8 mouse cellular contexts compared by ENCODE assay signal in the genomic region with DNA sequence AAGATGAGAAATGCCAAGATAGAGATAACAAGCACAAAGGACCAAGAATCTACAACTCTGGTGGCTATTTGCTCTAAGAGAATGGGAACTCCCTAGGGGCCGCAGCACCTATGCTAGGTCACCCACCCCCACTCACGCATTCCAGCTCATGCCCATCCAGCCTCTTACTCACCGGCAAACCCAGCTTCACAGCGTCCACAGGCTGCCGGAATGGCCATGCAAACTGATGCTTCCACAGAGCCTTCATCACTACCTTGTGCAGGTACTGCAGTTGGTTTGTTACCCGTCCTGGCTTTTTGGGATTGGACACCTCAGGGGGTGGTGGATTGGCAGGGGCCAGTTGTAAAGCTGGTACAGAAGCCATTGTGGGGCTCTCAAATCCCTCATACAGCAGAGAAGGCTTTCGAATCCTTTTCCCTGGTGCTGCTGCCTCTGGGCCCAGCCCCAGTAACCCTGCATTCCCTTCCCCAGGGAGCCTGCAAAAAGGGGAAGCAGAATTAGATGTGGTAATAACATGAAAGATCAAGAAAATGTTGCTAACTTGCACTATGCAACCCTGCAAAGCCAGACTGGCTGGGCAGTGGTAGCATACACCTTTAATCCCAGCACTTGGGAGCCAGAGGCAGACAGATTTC. TPM values are rescaled to one million over a fixed set of nuclear protein-coding genes. Genes with fewer than 3 reads are reported as not detected.
DNase-seq lines count a peak whose midpoint lies in the region; ATAC-seq and TF ChIP-seq lines count a peak whose summit lies in the region.

No protein-coding gene starts in this region.

- H3K36me3 ChIP-seq in forebrain, embryonic 11.5 days (ENCODE audit: control insufficient read depth, insufficient read depth, low read length): peaks cover 45% of the 10 kb centered on the region
- peaks cover 62% of the 10 kb centered on the region for H3K36me3 ChIP-seq in limb, embryonic 12.5 days
- H3K36me3 ChIP-seq in small intestine, adult 2 months (ENCODE audit: control insufficient read depth, insufficient read depth, low read length): peaks cover 66% of the 10 kb centered on the region

- no peak overlapping the region for H3K27ac ChIP-seq in forebrain, embryonic 11.5 days (ENCODE audit: low read depth, low read length)
- H3K27ac ChIP-seq in limb, embryonic 12.5 days: no peak overlapping the region
- no peak overlapping the region for H3K27ac ChIP-seq in small intestine, adult 2 months (ENCODE audit: insufficient read depth, low read depth, low read length)

- DNase-seq in cerebellum, adult 11 months: peak; percentile 23
- no peak for DNase-seq in cerebellum, adult 9-11 months
- DNase-seq in 416B (ENCODE audit: low read depth): peak; percentile 49
- DNase-seq in forebrain, embryonic 11.5 days (ENCODE audit: low spot score): no peak
- DNase-seq in urinary bladder, adult 18-20 months (ENCODE audit: low spot score in 2 of 2): no peak
- DNase-seq in left cerebral cortex, postnatal 10 days (ENCODE audit: extremely low spot score in 1 of 2, low spot score in 2 of 2): no peak

- H3K9me3 ChIP-seq in forebrain, embryonic 11.5 days (ENCODE audit: control insufficient read depth, low read length): no peaks in the 10 kb centered on the region
- H3K9me3 ChIP-seq in limb, embryonic 12.5 days: no peaks in the 10 kb centered on the region

- H3K9ac ChIP-seq in forebrain, embryonic 11.5 days (ENCODE audit: low read length): peak overlapping the region; percentile 100
- peak overlapping the region; percentile 99 for H3K9ac ChIP-seq in limb, embryonic 12.5 days (replicated peaks)

- no peak for TF ChIP-seq POLR2A in small intestine, adult 2 months (IDR thresholded peaks at IDR 0.05; ENCODE audit: low read depth, low read length)

- H3K4me3 ChIP-seq in forebrain, embryonic 11.5 days (ENCODE audit: low read depth, low read length): peak overlapping the region; percentile 100
- H3K4me3 ChIP-seq in limb, embryonic 12.5 days (replicated peaks): peak overlapping the region; percentile 99
- peak overlapping the region; percentile 66 for H3K4me3 ChIP-seq in small intestine, adult 2 months (ENCODE audit: low read depth, low read length)

- ATAC-seq in forebrain, embryonic 11.5 days (replicated peaks; ENCODE audit: low FRiP score): no peak
- ATAC-seq in limb, embryonic 12.5 days (ENCODE audit: insufficient number of reproducible peaks, insufficient read depth, low FRiP score, low TSS enrichment, low read depth): no peak

- intact Hi-C loops in left cerebral cortex, postnatal 10 days (cut with DNase I): no loop called here

- peak overlapping the region; percentile 95 for H3K4me2 ChIP-seq in forebrain, embryonic 11.5 days (ENCODE audit: low read depth, low read length, severe bottlenecking)
- peak overlapping the region; percentile 74 for H3K4me2 ChIP-seq in limb, embryonic 12.5 days

- no peaks in the 10 kb centered on the region for H3K27me3 ChIP-seq in forebrain, embryonic 11.5 days (ENCODE audit: control insufficient read depth, insufficient read depth, low read length)
- H3K27me3 ChIP-seq in limb, embryonic 12.5 days: no peaks in the 10 kb centered on the region
- no peaks in the 10 kb centered on the region for H3K27me3 ChIP-seq in small intestine, adult 2 months (ENCODE audit: control insufficient read depth, insufficient read depth, low read length)

- no peak for TF ChIP-seq CTCF in small intestine, adult 2 months (IDR thresholded peaks at IDR 0.05; ENCODE audit: extremely low read depth, insufficient read length, insufficient replicate concordance, low read depth, low read length)

- peaks cover 10% of the 10 kb centered on the region; the same call in 1 of the 2 replicates for H3K4me1 ChIP-seq in forebrain, embryonic 11.5 days (replicated peaks; ENCODE audit: control insufficient read depth, insufficient read depth, low read length)
- H3K4me1 ChIP-seq in limb, embryonic 12.5 days (replicated peaks): peaks cover 30% of the 10 kb centered on the region
- H3K4me1 ChIP-seq in small intestine, adult 2 months (ENCODE audit: control insufficient read depth, insufficient read depth, insufficient read length, low read length): peaks cover 7% of the 10 kb centered on the region; the same call in 1 of the 2 replicates

- 42% methylated on average over 7 of the region's 7 CpGs for WGBS in forebrain, embryonic 11.5 days
- WGBS in limb, embryonic 12.5 days: 45% methylated on average over 7 of the region's 7 CpGs
- 4% methylated on average over 7 of the region's 7 CpGs for WGBS in small intestine, adult 2 months

RNA-seq across cellular contexts. Expression of a gene that starts 2.5 kb away (rescaled TPM):
- 7.2 and 8.2 TPM in 2 replicates for polyA plus RNA-seq in forebrain, embryonic 11.5 days (2014; fragmentation: Nextera tagmentation; extraction: Ambion mirVana)
- polyA plus RNA-seq in limb, embryonic 12.5 days (2016; fragmentation: Nextera tagmentation; extraction: Ambion mirVana): 11.1 and 13.2 TPM in 2 replicates
- 35.4 and 169 TPM in 2 replicates for polyA plus RNA-seq in small intestine, adult 2 months (2012; rRNA removed)
- 10 to 100 TPM; 26.6 to 27.7 TPM for total RNA-seq in left cerebral cortex, postnatal 10 days (2021)

RNA-seq across cellular contexts. Expression of a gene that starts 5.6 kb away (rescaled TPM):
- 152 and 163 TPM in 2 replicates for polyA plus RNA-seq in forebrain, embryonic 11.5 days (2014; fragmentation: Nextera tagmentation; extraction: Ambion mirVana)
- 129 and 134 TPM in 2 replicates for polyA plus RNA-seq in limb, embryonic 12.5 days (2016; fragmentation: Nextera tagmentation; extraction: Ambion mirVana)
- polyA plus RNA-seq in small intestine, adult 2 months (2012; rRNA removed): 41.2 and 73.1 TPM in 2 replicates
- 100 to 1,000 TPM; 266 to 271 TPM for total RNA-seq in left cerebral cortex, postnatal 10 days (2021)

RNA-seq across cellular contexts. Expression of a gene that starts 24.7 kb away (rescaled TPM):
- 0.17 and 0.25 TPM in 2 replicates for polyA plus RNA-seq in forebrain, embryonic 11.5 days (2014; fragmentation: Nextera tagmentation; extraction: Ambion mirVana)
- polyA plus RNA-seq in limb, embryonic 12.5 days (2016; fragmentation: Nextera tagmentation; extraction: Ambion mirVana): 0.71 and 0.86 TPM in 2 replicates
- 7.2 and 16.6 TPM in 2 replicates for polyA plus RNA-seq in small intestine, adult 2 months (2012; rRNA removed)
- under 1 TPM in 1 of 2 experiments, not detected in 1; 0.55 TPM for total RNA-seq in left cerebral cortex, postnatal 10 days (2021)

RNA-seq across cellular contexts. Expression of a gene that starts 26.3 kb away (rescaled TPM):
- 0.15 TPM in 1 of 2 replicates, not detected in the other for polyA plus RNA-seq in forebrain, embryonic 11.5 days (2014; fragmentation: Nextera tagmentation; extraction: Ambion mirVana)
- 0.30 and 0.32 TPM in 2 replicates for polyA plus RNA-seq in limb, embryonic 12.5 days (2016; fragmentation: Nextera tagmentation; extraction: Ambion mirVana)
- 12.7 and 25.4 TPM in 2 replicates for polyA plus RNA-seq in small intestine, adult 2 months (2012; rRNA removed)
- 1 to 10 TPM in 1 of 2 experiments, under 1 TPM in 1; 0.99 to 1.4 TPM for total RNA-seq in left cerebral cortex, postnatal 10 days (2021)

RNA-seq across cellular contexts. Expression of a gene that starts 36.0 kb away (rescaled TPM):
- 0.15 and 0.87 TPM in 2 replicates for polyA plus RNA-seq in forebrain, embryonic 11.5 days (2014; fragmentation: Nextera tagmentation; extraction: Ambion mirVana)
- 1.2 and 1.3 TPM in 2 replicates for polyA plus RNA-seq in limb, embryonic 12.5 days (2016; fragmentation: Nextera tagmentation; extraction: Ambion mirVana)
- 39.0 and 281 TPM in 2 replicates for polyA plus RNA-seq in small intestine, adult 2 months (2012; rRNA removed)
- total RNA-seq in left cerebral cortex, postnatal 10 days (2021): 1 to 10 TPM; 1.2 to 1.8 TPM

Comparison
In these comparisons a context has a peak if more than half of its experiments do, and no peak if none do; other contexts are left out.
1. DNase-seq: peak in cerebellum, adult 11 months (single experiment) and 416B (single experiment); none in cerebellum, adult 9-11 months (single experiment), forebrain, embryonic 11.5 days (single experiment), urinary bladder, adult 18-20 months (0 of 2) and left cerebral cortex, postnatal 10 days (0 of 2).
2. Peak in every context shown above with its lines, with median percentiles within 50 percentile points of each other: H3K4me3 ChIP-seq.